Mouse (Mus musculus) CH12.LX (cell line): Measurements from ENCODE around the gene Ttc13. TPM values are rescaled to one million over a fixed set of nuclear protein-coding genes. Genes with fewer than 3 reads are reported as not detected.
A peak's percentile ranks its signal among the peaks of the same experiment; 100 is the strongest.

Experiments used
- DNase-seq: peaks from one replicate; pipeline ENCODE4 v3.0.0-alpha.2; 2013; ENCODE audit errors: extremely low read depth
- H3K27ac ChIP-seq: 2 replicates; pipeline ENCODE4 v1.5.1; 2012; ENCODE audit warnings: low read depth, mild to moderate bottlenecking, control low read depth, moderate library complexity; ENCODE audit not compliant: insufficient read depth
- H3K27me3 ChIP-seq: replicated peaks from 2 replicates; pipeline ENCODE3; 2012; ENCODE audit warnings: inconsistent platforms
- H3K36me3 ChIP-seq, 2 experiments: replicated peaks in 1 of 2; 2 replicates each; pipeline versions ENCODE3 to v1.6.1; 2012; ENCODE audit warnings: inconsistent platforms in 1 of 2, low read length in 1 of 2, mild to moderate bottlenecking in 1 of 2, mixed read lengths in 1 of 2, moderate library complexity in 1 of 2; ENCODE audit not compliant: control insufficient read depth in 1 of 2, insufficient read depth in 1 of 2
- H3K4me1 ChIP-seq, 2 experiments: 2 replicates each; pipeline ENCODE4 v1.6.1; 2012; ENCODE audit warnings: inconsistent platforms in 1 of 2, moderate library complexity in 1 of 2; ENCODE audit not compliant: insufficient read depth in 2 of 2, control insufficient read depth in 1 of 2
- H3K4me2 ChIP-seq: 2 replicates; pipeline ENCODE4 v1.6.1; 2012; ENCODE audit warnings: low read depth, mild to moderate bottlenecking, control low read depth; ENCODE audit not compliant: poor library complexity, insufficient read depth, severe bottlenecking
- H3K4me3 ChIP-seq, 3 experiments: fragments of 150-350 bp in 1 of 3; sonication (generic) in 1 of 3; replicated peaks in 1 of 3; 2 replicates each; pipeline versions ENCODE3 to v1.5.1; 2011 to 2012; ENCODE audit warnings: low read depth in 2 of 3, low read length in 2 of 3, mild to moderate bottlenecking in 2 of 3, moderate library complexity in 2 of 3, control low read depth in 1 of 3, improper control_type of control experiment in 1 of 3, inconsistent platforms in 1 of 3, mixed read lengths in 1 of 3; ENCODE audit not compliant: poor library complexity in 1 of 3
- H3K79me2 ChIP-seq: replicated peaks from 2 replicates; pipeline ENCODE4 v1.6.1; 2012; ENCODE audit warnings: mild to moderate bottlenecking, moderate library complexity; ENCODE audit not compliant: control insufficient read depth, poor library complexity, insufficient read depth, severe bottlenecking; ENCODE audit errors: extremely low read depth
- H3K9ac ChIP-seq: 2 replicates; pipeline ENCODE4 v1.6.1; 2012; ENCODE audit warnings: low read depth, mild to moderate bottlenecking, control low read depth, moderate library complexity; ENCODE audit not compliant: insufficient read depth
- H3K9me3 ChIP-seq: replicated peaks from 2 replicates; pipeline ENCODE3; 2012; ENCODE audit warnings: low read length, inconsistent platforms, mixed read lengths
- BHLHE40 ChIP-seq: IDR thresholded peaks from 2 replicates; pipeline ENCODE4 v1.6.1; 2011; ENCODE audit warnings: mild to moderate bottlenecking, low read depth, low read length, improper control_type of control experiment
- CHD1 ChIP-seq: IDR thresholded peaks from 2 replicates; pipeline ENCODE4 v1.6.1; 2012; ENCODE audit warnings: low read depth, low read length, improper control_type of control experiment, inconsistent platforms
- CHD2 ChIP-seq: IDR thresholded peaks from 2 replicates; pipeline ENCODE4 v1.6.1; 2011; ENCODE audit warnings: low read length, improper control_type of control experiment
- CTCF ChIP-seq, 2 experiments: IDR thresholded peaks in 1 of 2; conservative IDR thresholded peaks in 1 of 2; 2 replicates each; pipeline ENCODE4 v1.5.1; 2011 to 2012; ENCODE audit warnings: low read depth in 2 of 2, low read length in 2 of 2, improper control_type of control experiment in 1 of 2, inconsistent platforms in 1 of 2, mild to moderate bottlenecking in 1 of 2, moderate library complexity in 1 of 2
- ELF1 ChIP-seq: IDR thresholded peaks from 2 replicates; pipeline ENCODE4 v1.6.1; 2014; ENCODE audit warnings: low read depth, mild to moderate bottlenecking, inconsistent platforms, low read length, improper control_type of control experiment
- EP300 ChIP-seq: IDR thresholded peaks from 2 replicates; pipeline ENCODE4 v1.6.1; 2011; ENCODE audit warnings: low read length, improper control_type of control experiment
- ETS1 ChIP-seq: conservative IDR thresholded peaks from 2 replicates; pipeline ENCODE4 v1.6.1; 2012; ENCODE audit warnings: low read depth, mild to moderate bottlenecking, inconsistent platforms, low read length, improper control_type of control experiment, moderate library complexity
- JUN ChIP-seq: IDR thresholded peaks from 2 replicates; pipeline ENCODE4 v1.6.1; 2011; ENCODE audit warnings: low read depth, mild to moderate bottlenecking, low read length, improper control_type of control experiment, moderate library complexity; ENCODE audit not compliant: insufficient read depth
- JUND ChIP-seq: conservative IDR thresholded peaks from 2 replicates; pipeline ENCODE4 v1.6.1; 2011; ENCODE audit warnings: low read depth, low read length, improper control_type of control experiment
- MAFK ChIP-seq: IDR thresholded peaks from 2 replicates; pipeline ENCODE4 v1.6.1; 2011; ENCODE audit warnings: low read length, improper control_type of control experiment; ENCODE audit not compliant: insufficient replicate concordance
- MAX ChIP-seq: IDR thresholded peaks from 2 replicates; pipeline ENCODE4 v1.6.1; 2011; ENCODE audit warnings: low read length, improper control_type of control experiment
- MAZ ChIP-seq: IDR thresholded peaks from 2 replicates; pipeline ENCODE4 v1.6.1; 2012; ENCODE audit warnings: low read depth, mild to moderate bottlenecking, inconsistent platforms, low read length, improper control_type of control experiment, moderate library complexity
- MEF2A ChIP-seq: IDR thresholded peaks from 2 replicates; pipeline ENCODE4 v1.6.1; 2014; ENCODE audit warnings: low read depth, mild to moderate bottlenecking, inconsistent platforms, low read length, improper control_type of control experiment, borderline replicate concordance
- MXI1 ChIP-seq: IDR thresholded peaks from 2 replicates; pipeline ENCODE4 v1.6.1; 2011; ENCODE audit warnings: mild to moderate bottlenecking, low read depth, low read length, improper control_type of control experiment
- MYC ChIP-seq: IDR thresholded peaks from 2 replicates; pipeline ENCODE4 v1.6.1; 2011; ENCODE audit warnings: low read depth, mild to moderate bottlenecking, improper control_type of control experiment, low read length
- NRF1 ChIP-seq: IDR thresholded peaks from 2 replicates; pipeline ENCODE4 v1.6.1; 2014; ENCODE audit warnings: low read depth, mild to moderate bottlenecking, inconsistent platforms, low read length, improper control_type of control experiment, moderate library complexity
- POLR2A ChIP-seq: IDR thresholded peaks from 2 replicates; pipeline ENCODE4 v1.6.1; 2011; ENCODE audit warnings: low read depth, mild to moderate bottlenecking, improper control_type of control experiment, low read length
- RCOR1 ChIP-seq: conservative IDR thresholded peaks from 2 replicates; pipeline ENCODE4 v1.6.1; 2012; ENCODE audit warnings: low read depth, mild to moderate bottlenecking, inconsistent platforms, low read length, improper control_type of control experiment
- TBP ChIP-seq: conservative IDR thresholded peaks from 2 replicates; pipeline ENCODE4 v1.6.1; 2011; ENCODE audit warnings: low read depth, low read length, improper control_type of control experiment
- TCF12 ChIP-seq: IDR thresholded peaks from 2 replicates; pipeline ENCODE4 v1.6.1; 2014; ENCODE audit warnings: low read depth, mild to moderate bottlenecking, inconsistent platforms, low read length, improper control_type of control experiment
- ZC3H11A ChIP-seq: IDR thresholded peaks from 2 replicates; pipeline ENCODE4 v1.6.1; 2012; ENCODE audit warnings: low read depth, mild to moderate bottlenecking, inconsistent platforms, low read length, improper control_type of control experiment
- ZMIZ1 ChIP-seq: IDR thresholded peaks from 2 replicates; pipeline ENCODE4 v1.6.1; 2012; ENCODE audit warnings: low read depth, mild to moderate bottlenecking, inconsistent platforms, low read length, improper control_type of control experiment
- ZNF384 ChIP-seq: IDR thresholded peaks from 2 replicates; pipeline ENCODE4 v1.6.1; 2012; ENCODE audit warnings: low read depth, low read length, improper control_type of control experiment, inconsistent platforms
- dilution Hi-C: fragments of 300-500 bp; cut with MboI; formaldehyde crosslinking; loops from 2 replicates; pipeline ENCODE4 v1.14.3; 2020; ENCODE audit warnings: low sequenced_read_pairs; ENCODE audit not compliant: extremely low pct_unique_long_range_greater_than_20kb, extremely low pct_ligation_motif_present
- in situ Hi-C: fragments of 300-500 bp; cut with MboI; formaldehyde crosslinking; loops from 3 replicates; pipeline ENCODE4 v1.14.3; 2019; ENCODE audit warnings: low sequenced_read_pairs, low pct_ligation_motif_present, low pct_unique_long_range_greater_than_20kb, mixed read lengths
- polyA plus RNA-seq: library from polyadenylated mRNA; unstranded; fragments of >175 nt; gene quantifications from 2 replicates; pipeline ENCODE4 v1.2.1, GENCODE M21; 2012; ENCODE audit warnings: low read depth; ENCODE audit not compliant: insufficient read length
- total RNA-seq, 2 experiments: library from RNA; depleted of rRNA; stranded (reverse); fragments of 300-350 nt in 1 of 2; fragments of >200 nt in 1 of 2; gene quantifications; 2 replicates each; pipeline ENCODE4 v1.2.3; 2012 to 2014

The Ttc13 gene
- total and polyA plus RNA-seq, 3 experiments = 30.8 to 33.6 (median 33.5) TPM

DNA sequence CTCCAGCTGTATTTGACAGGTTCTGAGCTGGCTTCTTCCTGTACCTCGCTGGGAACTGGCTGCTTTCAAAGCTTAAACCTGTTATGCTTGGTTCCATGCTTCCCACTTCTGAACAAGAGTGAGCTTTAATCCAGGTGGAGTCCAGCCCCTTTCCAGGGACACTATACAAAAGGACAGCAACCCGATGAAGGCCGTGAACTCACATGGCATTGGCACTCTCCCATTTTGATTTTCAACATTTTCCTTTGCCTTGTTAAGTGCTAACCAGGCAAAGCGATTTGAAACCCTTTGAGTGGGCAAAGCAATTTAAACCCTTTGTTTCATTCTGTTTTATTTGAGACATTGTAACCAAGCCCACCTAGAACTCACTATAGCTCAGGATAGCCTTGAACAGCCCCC is 33.0 kb upstream of the Ttc13 start:
- Histone ChIP-seq H3K27me3 (peaks cover 9% of the 10 kb centered on the region), H3K27ac (no peak overlapping the region), H3K36me3 (no peaks in the 10 kb centered on the region), H3K9ac (no peak overlapping the region), H3K4me1 (peaks cover 18 to 74% of the 10 kb centered on the region in 2 experiments), H3K79me2 (no peaks in the 10 kb centered on the region), H3K4me3 (no peak overlapping the region), H3K4me2 (no peak overlapping the region), H3K9me3 (peaks cover 5% of the 10 kb centered on the region)
- dilution Hi-C loops = no loop called here
- in situ Hi-C loops = no loop called here
- TF ChIP-seq MAZ = no peak
- no peak for TF ChIP-seq ETS1
- TF ChIP-seq BHLHE40 = no peak
- TF ChIP-seq ZC3H11A = no peak
- TF ChIP-seq JUND = no peak
- no peak for TF ChIP-seq TBP
- no peak for DNase-seq

DNA sequence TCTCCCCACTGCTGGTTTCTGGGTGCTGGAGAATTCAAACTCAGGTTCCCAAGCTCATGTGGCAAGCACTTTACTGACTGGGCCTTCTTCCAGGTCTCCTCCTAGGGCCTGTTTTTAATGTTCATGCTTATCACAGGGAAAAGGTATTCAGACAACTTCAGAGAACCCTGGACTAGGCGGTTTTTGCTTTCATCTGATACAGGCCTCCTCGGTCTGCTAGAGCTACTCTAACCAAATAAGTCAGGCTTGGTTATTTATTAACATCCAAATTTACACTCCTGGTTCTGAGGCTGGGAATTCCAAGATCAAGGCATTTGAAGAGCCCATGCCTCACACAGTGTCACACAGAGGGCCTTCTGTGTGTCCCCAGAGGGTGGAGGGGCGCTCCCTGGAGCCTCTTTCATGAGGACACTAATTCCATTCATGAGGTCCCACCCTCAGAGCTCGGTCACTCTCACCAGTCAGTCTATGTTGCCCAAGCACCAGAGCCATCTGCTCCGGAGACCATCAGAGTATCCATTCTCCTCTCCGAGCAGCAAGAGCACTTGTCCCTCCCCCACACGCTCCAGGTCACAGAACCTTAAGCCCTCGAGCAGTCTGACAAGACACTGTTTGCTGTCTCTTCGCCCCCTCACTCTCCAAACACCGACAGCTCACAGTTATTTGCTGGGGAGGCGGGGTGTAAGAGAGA is 32.5 kb upstream of the Ttc13 start:
- Histone ChIP-seq H3K27me3 (peaks cover 9% of the 10 kb centered on the region), H3K36me3 (peaks cover 0 to 2% of the 10 kb centered on the region in 2 experiments), H3K27ac (no peak overlapping the region), H3K9me3 (peaks cover 4% of the 10 kb centered on the region), H3K4me3 (no peak overlapping the region), H3K4me2 (no peak overlapping the region), H3K9ac (no peak overlapping the region), H3K4me1 (peaks cover 18 to 74% of the 10 kb centered on the region in 2 experiments), H3K79me2 (no peaks in the 10 kb centered on the region)
- dilution Hi-C loops = no loop called here
- DNase-seq = no peak
- TF ChIP-seq MAFK (no peak), CHD1 (no peak), MXI1 (no peak)
- in situ Hi-C loops = no loop called here

DNA sequence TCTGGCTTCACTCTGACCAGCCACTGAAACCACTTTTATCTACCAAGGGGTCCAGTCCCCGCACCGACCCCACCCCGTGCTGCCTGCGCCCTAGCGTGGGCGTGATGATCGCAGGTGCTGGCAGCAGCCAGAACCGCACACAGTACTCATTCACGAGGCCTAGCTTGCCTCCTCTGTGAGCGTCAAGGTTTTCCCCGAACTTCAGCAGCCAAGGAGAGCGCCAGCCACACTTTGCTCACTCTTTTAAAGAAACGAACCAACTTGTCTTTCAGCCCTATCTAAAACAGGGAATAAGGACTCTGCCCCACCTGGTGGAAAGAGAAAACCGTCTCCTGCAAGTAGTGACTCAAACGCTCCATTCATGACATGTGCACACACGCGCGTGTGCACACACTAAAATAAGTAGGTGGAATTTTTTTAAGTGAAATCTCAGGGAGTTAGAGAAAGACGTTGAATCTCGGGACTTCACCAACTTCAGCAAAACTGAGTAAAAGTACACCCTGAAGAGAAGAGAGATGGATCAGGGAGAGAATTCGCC is 30.6 kb upstream of the Ttc13 start:
- H3K27ac ChIP-seq = no peak overlapping the region
- peaks cover 18 to 66% of the 10 kb centered on the region in 2 experiments for H3K4me1 ChIP-seq
- H3K4me3 ChIP-seq = peak overlapping the region in 1 of 3 experiments; percentile 13
- dilution Hi-C loops (no loop called here), in situ Hi-C loops (no loop called here)
- peak overlapping the region; percentile 58 for H3K4me2 ChIP-seq
- H3K9ac ChIP-seq = no peak overlapping the region
- peaks cover 9% of the 10 kb centered on the region for H3K27me3 ChIP-seq
- H3K79me2 ChIP-seq = no peaks in the 10 kb centered on the region
- H3K9me3 ChIP-seq = peaks cover 4% of the 10 kb centered on the region
- DNase-seq = peak; percentile 47
- peaks cover 0 to 2% of the 10 kb centered on the region in 2 experiments for H3K36me3 ChIP-seq
- TF ChIP-seq MEF2A (peak; percentile 74; the same call in 1 of the 2 replicates), MAX (peak; percentile 61; the same call in 1 of the 2 replicates), RCOR1 (0 out of 2 replicates have a peak, but pooled peaks have one; percentile 42), CHD2 (0 out of 2 replicates have a peak, but pooled peaks have one; percentile 43), ZNF384 (peak; percentile 43), BHLHE40 (peak; percentile 94), JUN (peak; percentile 73), MXI1 (0 out of 2 replicates have a peak, but pooled peaks have one; percentile 38), ELF1 (no peak), ZMIZ1 (no peak), ETS1 (peak; percentile 74), TCF12 (0 out of 2 replicates have a peak, but pooled peaks have one; percentile 45), MAFK (no peak), MYC (peak; percentile 79), MAZ (no peak), CTCF (conservative IDR thresholded peaks at IDR 0.05 in 1 of 2, IDR thresholded peaks at IDR 0.05 in 1 of 2; ENCODE audit: low read depth in 2 of 2, low read length in 2 of 2) (peak in 1 of 2 experiments; percentile 35; a peak in 2 of 4 replicates), NRF1 (0 out of 2 replicates have a peak, but pooled peaks have one; percentile 3), EP300 (peak; percentile 77), POLR2A (no peak), JUND (peak; percentile 69)
